Mouse (Mus musculus): ENCODE results near the gene Rbfox1.
A peak's percentile ranks its signal among the peaks of the same experiment; 100 is the strongest.

Gene Rbfox1

GRCm38 (mm10) chr16:7076305-7076704, 1191.2 kb downstream of the Rbfox1 start:
- DNase-seq (ENCODE audit: low read depth, low spot score), result no peak

DNA sequence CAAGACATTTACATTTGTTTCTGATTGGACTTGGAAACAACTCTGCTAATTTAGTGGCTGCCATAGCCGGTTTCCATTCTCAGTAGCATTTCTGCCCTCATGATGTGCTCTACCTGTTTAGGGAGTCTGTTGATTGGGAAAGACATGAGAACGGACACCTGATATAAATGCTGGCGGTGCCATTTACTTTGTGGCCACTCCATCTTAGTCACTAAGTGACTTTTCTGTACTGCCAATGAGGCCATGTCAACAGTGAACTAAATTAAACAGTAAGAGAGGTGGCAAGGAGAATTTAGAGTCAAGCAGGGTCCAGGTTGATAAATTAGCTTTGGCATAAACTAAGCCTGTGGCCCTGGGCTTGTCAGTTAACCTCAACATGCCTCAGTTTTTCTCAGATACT, 1191.6 kb downstream of the Rbfox1 start:
- no peak for DNase-seq (ENCODE audit: low read depth, low spot score)

DNA sequence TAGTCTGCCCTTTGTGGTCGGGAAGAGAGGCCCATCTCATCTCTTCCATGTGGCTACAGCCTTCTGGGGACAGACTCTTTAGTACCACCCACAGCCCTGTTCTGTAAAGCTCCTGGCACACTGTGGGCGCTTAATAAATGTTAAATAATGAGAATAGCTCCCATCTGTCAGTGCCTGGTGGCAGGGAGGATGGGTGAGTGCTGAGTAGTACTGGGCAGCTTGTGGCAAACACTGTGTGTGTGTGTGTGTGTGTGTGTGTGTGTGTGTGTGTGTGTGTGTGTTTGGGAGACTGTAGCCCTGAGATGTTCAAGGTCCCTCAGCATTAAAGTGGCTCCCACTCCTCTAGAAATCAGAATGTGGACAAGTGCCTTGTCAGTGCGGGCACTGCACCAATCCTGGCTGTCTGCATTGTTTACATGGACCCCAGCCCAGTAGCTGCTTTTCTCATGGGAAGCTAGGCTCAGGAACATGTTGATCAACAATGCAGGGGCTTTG, 1196.0 kb downstream of the Rbfox1 start:
- DNase-seq (ENCODE audit: low read depth, low spot score), result no peak

DNA sequence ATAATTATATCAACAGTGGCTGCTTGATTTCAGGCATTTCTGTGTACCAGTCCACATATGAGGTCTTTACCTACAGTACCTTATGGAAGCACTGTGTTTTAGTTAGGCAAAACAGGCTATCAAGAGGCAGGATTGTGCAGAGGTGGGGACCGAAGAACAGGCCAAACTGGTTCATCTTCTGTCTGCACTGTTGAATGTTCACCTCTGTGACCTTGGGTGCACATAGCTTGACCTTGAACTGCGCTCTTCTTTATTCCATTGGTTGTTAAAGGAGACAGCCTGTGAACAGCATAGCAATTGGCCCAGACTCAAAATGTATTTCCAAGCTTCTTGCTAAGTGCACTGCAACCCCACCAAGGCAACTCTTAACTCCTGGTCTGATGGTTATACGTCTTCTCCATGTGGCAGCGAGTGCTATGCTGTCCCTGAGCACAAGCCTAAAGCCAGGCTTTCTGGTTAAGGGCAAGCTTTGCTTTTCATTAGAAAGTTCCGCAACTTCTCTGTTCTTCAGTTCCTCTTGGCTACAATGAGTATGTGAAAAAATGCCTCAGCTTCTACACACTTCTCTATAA, 1196.6 kb downstream of the Rbfox1 start:
- DNase-seq (ENCODE audit: low read depth, low spot score), result no peak

DNA sequence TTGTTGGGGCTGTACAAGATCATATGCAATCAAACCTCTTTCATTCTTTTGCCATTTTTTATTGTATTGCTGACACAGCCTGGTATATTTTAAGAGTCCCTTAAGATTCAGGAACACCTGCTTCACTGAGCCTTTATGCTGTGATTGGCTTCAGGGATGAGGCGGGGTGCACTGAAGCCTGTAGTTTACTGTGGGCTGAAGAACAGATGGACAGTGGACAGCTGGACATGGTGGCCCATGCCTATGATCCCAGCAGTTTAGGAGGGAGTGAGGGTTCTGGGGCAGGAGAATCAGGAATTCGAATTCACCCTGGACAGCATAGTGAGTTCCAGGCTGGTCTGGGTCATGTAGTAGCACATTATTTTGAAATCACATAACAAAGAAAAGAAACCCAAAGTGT, 1198.8 kb downstream of the Rbfox1 start:
- DNase-seq (ENCODE audit: low read depth, low spot score), result no peak

DNA sequence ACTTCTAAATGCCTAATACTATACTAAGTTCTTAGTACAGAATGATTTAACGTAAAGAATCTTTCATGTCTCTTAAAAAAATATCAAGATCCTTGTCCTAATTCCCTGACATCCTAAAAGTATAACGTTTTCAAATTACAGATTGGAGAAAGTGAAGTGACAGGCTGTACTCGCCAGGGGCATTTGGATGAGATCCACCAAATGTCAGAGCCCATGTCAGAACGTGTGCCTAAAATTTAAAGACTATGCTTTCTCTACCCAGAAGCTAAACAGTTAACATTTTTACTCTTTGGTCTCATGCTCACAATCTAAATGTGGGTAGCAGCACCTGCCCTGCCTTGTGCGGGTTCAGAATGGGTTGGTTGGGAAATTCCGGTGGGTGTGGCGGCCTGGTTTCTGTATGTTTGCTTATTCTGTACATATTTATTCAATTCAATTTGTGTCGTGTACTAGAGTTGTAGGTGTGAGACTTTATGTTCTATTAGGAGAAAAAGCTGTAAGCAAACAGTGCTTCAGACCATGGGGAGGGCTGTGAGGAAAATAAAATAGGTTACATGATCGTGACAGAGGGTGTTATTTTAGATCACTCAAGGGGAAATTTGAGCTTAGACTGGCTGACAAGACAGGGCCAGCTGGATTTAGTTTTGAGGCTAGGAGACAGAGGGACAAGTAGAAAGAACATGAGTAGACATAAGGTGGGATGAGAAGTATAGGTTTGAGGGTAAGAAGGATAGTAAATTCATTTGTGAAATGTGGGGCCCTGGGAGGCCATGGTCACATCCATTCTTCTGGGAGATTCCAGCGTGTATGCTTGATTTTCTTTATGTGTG, 1203.7 kb downstream of the Rbfox1 start:
- DNase-seq (ENCODE audit: low read depth, low spot score), result no peak

- no peak for DNase-seq (ENCODE audit: low read depth, low spot score)
These were observed 1204.3 kb downstream of the Rbfox1 start for GRCm38 (mm10) chr16:7089475-7089874.

DNA sequence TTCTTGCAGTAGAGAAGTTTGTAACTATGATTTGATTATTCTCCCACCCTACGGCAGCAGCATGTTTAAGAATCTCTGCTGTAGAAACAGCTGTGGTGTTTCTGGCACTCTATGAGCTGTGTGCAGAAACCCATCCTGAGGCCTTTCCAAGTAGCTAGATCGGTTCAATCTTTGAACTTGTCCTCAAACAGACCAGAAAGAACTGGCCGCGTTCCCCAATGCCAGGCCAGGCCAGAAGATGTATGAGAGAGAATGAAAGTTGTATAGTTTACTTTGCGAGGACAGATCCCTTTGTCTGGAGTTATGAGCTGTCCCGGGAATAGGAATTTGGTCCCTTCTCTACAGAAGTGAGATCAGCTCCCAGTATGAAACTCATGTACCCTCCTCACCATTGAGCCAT, 1205.0 kb downstream of the Rbfox1 start:
- DNase-seq (ENCODE audit: low read depth, low spot score), result no peak

DNA sequence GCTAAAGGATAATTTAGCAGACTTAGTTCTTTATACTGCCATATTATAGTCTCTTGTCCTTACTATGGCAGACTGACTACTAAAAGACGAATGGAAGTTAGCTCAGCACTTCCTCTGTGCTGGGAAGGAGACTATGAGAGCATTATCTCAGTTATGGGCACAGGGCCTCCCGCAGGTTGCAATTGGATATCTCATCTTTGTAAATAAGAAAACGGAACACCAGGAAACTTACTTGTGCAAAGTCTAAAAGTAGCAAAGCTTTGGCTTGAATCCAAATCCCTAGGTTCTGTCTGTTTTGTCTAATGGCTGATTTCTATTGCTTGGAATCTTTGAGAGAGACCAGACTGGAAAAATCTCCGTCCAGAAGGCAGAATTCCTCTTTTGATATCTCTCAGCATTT, 1207.7 kb downstream of the Rbfox1 start:
- no peak for DNase-seq (ENCODE audit: low read depth, low spot score)

GRCm38 (mm10) chr16:7093686-7094085, 1208.5 kb downstream of the Rbfox1 start:
- no peak for DNase-seq (ENCODE audit: low read depth, low spot score)

DNA sequence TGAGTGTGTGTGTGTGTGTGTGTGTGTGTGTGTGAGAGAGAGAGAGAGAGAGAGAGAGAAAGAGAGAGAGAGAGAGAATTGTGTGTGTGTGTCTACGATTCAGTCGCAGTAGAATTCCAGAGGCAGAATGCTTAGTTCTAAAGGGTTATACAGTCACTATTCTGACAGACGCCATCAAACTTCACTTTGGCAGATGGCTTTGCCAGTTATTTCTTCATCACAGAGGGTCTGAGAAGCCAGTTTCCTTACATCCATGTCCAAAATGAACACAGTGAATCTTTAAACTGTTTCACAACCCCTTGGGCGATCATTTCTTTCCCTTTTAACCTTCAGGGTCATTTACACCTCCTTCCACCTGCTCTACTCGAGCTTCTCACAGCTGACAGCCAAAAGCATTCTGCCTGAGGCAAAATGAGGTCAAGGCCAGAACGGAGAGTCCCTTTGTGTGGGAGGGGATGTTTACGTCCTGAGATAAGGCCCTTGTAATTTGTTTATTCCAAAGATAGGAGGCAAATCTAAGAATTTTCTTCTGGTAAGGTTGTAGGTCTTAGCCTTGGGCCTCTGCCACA, 1209.1 kb downstream of the Rbfox1 start:
- no peak for DNase-seq (ENCODE audit: low read depth, low spot score)

DNA sequence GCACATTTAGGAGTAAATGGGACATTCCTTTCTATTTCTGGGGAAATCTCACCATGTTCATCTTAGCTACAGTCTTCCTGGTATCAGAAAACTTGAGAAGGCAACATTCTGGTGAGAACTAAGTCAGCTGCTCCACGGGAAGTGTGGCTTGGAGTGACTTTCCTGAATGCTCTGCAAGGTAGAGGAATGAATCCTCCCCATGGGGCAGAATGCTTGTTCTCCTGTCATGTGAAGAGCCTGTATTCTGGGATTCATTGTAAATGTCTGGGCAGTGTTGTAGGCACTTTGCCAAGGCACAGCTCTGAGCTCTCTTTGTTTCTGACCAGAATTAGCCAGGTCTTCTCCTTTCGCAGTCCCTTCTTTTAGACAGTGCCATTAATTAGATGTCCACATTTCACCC, 1211.9 kb downstream of the Rbfox1 start:
- DNase-seq (ENCODE audit: low read depth, low spot score), result peak; percentile 36

DNA sequence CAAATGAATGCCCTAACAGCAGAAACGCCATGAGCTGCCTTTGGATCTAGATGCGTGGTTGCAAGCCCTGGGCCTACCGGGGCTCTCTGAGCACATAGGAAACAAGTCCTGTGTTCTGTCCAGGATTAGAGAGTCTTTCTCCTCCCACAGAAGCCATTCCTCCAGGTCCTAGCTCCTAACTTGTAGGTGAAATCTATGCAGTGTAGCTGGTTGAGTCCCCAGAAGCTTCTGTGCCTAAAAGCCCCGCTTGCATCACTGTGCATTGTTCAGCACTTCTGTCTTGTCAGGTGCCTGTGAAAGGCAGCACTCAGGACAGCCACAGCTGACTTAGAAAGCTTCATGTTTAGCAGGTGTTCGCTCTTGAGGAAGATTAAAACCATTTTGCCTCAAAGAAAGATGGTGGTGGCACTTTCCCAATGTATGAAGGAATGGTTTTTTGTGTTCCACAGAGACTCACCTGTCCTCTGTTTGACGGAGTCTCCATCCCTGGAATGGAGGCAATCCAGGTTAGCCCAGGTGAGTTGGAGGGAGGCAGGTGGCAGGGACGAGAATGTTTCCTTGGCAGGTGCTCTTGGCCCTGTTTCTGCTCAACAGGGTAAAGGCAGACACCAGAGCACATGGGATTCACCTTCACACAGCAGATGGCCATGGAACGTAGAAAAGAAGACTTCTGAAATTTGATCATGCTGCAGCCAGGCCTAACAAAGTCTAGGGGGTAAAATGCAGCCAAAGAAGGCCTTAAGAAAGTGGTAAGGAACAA, 1213.0 kb downstream of the Rbfox1 start:
- no peak for DNase-seq (ENCODE audit: low read depth, low spot score)

- peak; percentile 89 for DNase-seq (ENCODE audit: low read depth, low spot score)
These were observed 1214.5 kb downstream of the Rbfox1 start for GRCm38 (mm10) chr16:7099506-7100300.

DNA sequence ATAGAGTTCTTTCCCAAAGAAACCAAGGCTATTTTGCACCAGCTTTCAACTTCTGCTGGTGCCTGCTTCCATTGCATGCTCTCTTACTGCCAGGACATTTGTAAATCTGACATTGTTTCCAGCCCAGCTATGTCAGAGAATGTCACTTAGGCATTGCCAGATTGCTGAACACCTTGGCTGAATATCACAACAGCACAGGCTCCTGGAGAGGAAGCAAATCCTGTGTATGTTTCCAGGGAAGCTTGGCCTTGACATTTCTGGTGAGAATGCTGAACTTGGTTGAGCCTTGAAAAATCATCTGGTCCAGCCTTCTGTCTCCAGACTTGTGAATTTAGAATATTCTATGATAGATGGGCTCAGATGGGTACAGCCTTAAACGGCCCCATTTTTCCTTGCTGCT, 1217.3 kb downstream of the Rbfox1 start:
- no peak for DNase-seq (ENCODE audit: low read depth, low spot score)

DNA sequence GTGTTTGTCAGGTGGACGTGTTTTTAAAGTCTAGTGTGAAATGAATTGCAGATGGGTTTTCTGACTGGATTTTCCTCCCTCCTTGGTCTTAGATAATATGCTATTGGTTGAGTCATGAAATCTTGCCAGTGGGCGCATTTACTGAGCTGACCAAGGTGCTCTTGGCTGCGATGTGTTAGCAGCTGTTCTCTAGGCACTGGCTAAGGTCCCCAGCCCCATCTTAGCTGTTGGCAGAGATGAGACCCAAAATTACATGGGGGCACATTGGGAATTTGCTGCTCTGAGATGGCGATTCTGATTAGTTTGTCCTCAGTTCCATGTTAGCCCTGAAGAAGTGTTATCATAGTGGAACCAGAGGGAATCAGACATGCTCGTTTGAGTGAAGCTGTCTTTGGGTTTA, 1218.1 kb downstream of the Rbfox1 start:
- no peak for DNase-seq (ENCODE audit: low read depth, low spot score)

DNA sequence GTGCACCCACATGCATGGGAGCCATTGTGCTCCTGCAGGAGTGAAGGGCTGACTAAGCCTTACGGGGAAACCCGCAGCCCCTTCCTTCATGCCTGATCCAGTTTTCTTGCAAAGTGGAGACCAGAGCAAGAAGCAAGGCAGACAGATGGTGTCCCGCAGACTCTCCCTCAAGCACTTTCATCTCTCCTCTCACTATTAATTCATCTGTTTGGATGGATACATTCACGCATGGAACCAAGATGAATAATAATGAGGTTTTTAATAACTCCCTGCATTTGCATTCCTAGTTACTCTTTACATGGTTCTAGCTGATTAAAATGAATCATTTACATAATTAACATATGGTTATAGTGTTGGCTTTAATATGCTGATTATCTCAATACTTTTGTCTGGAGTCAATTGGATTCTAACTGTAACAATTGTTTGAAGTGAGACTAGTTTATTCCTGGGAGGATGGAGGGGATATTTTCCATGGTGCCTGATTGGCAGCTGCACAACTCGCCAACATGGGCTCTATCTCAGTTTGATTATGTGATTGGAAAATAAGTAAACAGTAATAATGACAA, 1221.4 kb downstream of the Rbfox1 start:
- DNase-seq (ENCODE audit: low read depth, low spot score), result no peak

GRCm38 (mm10) chr16:7115945-7116344, 1230.8 kb downstream of the Rbfox1 start:
- no peak for DNase-seq (ENCODE audit: low read depth, low spot score)

GRCm38 (mm10) chr16:7129591-7129990, 1244.4 kb downstream of the Rbfox1 start:
- DNase-seq (ENCODE audit: low read depth, low spot score), result no peak

GRCm38 (mm10) chr16:7132434-7132833, 1247.3 kb downstream of the Rbfox1 start:
- peak; percentile 65 for DNase-seq (ENCODE audit: low read depth, low spot score)

GRCm38 (mm10) chr16:7136971-7137370, 1251.8 kb downstream of the Rbfox1 start:
- DNase-seq (ENCODE audit: low read depth, low spot score), result peak; percentile 56
